Mouse (Mus musculus) liver, embryonic 14.5 days (tissue): ENCODE data around the gene Med29. TPM values are rescaled to one million over a fixed set of nuclear protein-coding genes. Genes with fewer than 3 reads are reported as not detected.

ENCODE experiments used
- ATAC-seq: fragments of 200-750 bp; cut with Nextera tagmentation; 2 replicates; pipeline ENCODE4 v1.8.0; 2017; ENCODE audit warnings: moderate number of reproducible peaks, mild to moderate bottlenecking, moderate library complexity; ENCODE audit not compliant: insufficient read depth
- DNase-seq, 3 experiments: peaks; one replicate each; pipeline ENCODE4 v3.0.0-alpha.2; 2012 to 2013; ENCODE audit warnings: low read depth in 3 of 3, low spot score in 3 of 3
- H3K27ac ChIP-seq: fragments of 300-500 bp; sonication (generic); 2 replicates; pipeline ENCODE4 v1.5.1; 2014; ENCODE audit warnings: moderate library complexity, mild to moderate bottlenecking, control low read depth, inconsistent platforms
- H3K27me3 ChIP-seq: fragments of 300-500 bp; sonication (generic); 2 replicates; pipeline ENCODE4 v1.6.1; 2014; ENCODE audit warnings: mild to moderate bottlenecking, low read length, moderate library complexity; ENCODE audit not compliant: control insufficient read depth, insufficient read depth
- H3K36me3 ChIP-seq: fragments of 300-500 bp; sonication (generic); replicated peaks from 2 replicates; pipeline ENCODE4 v1.6.1; 2014; ENCODE audit warnings: low read depth; ENCODE audit not compliant: control insufficient read depth, insufficient read depth
- H3K4me1 ChIP-seq, 2 experiments: fragments of 200-500 bp in 1 of 2; fragments of 300-500 bp in 1 of 2; sonication (generic) in 1 of 2; replicated peaks; 2 replicates each; pipeline ENCODE4 v1.6.1; 2012 to 2014; ENCODE audit warnings: antibody characterized with exemption in 1 of 2, inconsistent platforms in 1 of 2, low read length in 1 of 2; ENCODE audit not compliant: control insufficient read depth in 2 of 2, insufficient read depth in 2 of 2
- H3K4me2 ChIP-seq: fragments of 300-500 bp; sonication (generic); 2 replicates; pipeline ENCODE4 v1.6.1; 2014; ENCODE audit warnings: low read depth, mild to moderate bottlenecking, control low read depth, moderate library complexity
- H3K4me3 ChIP-seq, 2 experiments: fragments of 200-500 bp in 1 of 2; fragments of 300-500 bp in 1 of 2; sonication (generic) in 1 of 2; 2 replicates each; pipeline ENCODE4 v1.5.1; 2012 to 2014; ENCODE audit warnings: low read depth in 2 of 2, low read length in 2 of 2, mild to moderate bottlenecking in 2 of 2, control low read depth in 1 of 2, inconsistent platforms in 1 of 2, moderate library complexity in 1 of 2; ENCODE audit not compliant: insufficient read depth in 1 of 2
- H3K9ac ChIP-seq: fragments of 300-500 bp; sonication (generic); replicated peaks from 2 replicates; pipeline ENCODE4 v1.6.1; 2014; ENCODE audit warnings: mild to moderate bottlenecking, control low read depth, moderate library complexity
- H3K9me3 ChIP-seq: fragments of 300-500 bp; sonication (generic); 2 replicates; pipeline ENCODE4 v1.6.1; 2016; ENCODE audit warnings: low read length, mixed read lengths; ENCODE audit not compliant: control insufficient read depth
- CTCF ChIP-seq: IDR thresholded peaks from 2 replicates; pipeline ENCODE4 v1.5.1; 2016; ENCODE audit warnings: antibody characterized with exemption, low read depth, control low read depth
- EP300 ChIP-seq: IDR thresholded peaks from 2 replicates; pipeline ENCODE4 v1.6.1; 2016; ENCODE audit warnings: antibody characterized with exemption, low read depth
- WGBS: fragments of 180-500 bp; shearing (Covaris S2); extraction: QIAGEN DNeasy Blood & Tissue Kit; methylation state at CpG from one replicate; pipeline ENCODE4 v1.1.7; 2014; ENCODE audit not compliant: insufficient replicate concordance; 5-methylcytosine and 5-hydroxymethylcytosine counted together
- polyA plus RNA-seq, 2 experiments: library from polyadenylated mRNA; depleted of rRNA in 1 of 2; stranded (reverse) in 1 of 2; unstranded in 1 of 2; fragments of >200 nt; fragmentation: Nextera tagmentation in 1 of 2; extraction: Ambion mirVana in 1 of 2; gene quantifications; 2 replicates each; pipeline versions ENCODE4 v1.2.1 to v1.2.3; 2012 to 2014

Med29 gene
- polyA plus RNA-seq, 2 experiments = 21.0 to 27.2 TPM

DNA sequence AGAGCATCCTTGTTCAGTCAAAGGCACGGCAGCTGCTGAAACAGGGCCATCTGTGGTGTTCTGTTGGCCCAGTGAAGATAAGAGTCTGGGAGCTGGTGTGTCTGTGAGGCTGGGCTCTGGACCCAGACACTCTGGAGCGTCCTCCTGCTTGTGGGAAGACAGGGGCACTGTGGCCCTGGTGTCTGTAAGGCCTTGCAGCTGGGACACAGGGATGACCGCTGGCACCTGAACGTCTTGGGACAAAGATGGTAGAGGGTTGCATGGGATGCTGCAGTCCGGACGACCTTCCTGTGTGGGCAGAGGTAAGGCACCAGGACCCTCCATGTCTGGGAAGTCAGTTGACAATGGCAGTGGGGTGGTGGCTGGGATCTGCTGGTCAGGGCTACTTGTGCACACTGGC, 32.2 kb downstream of the Med29 start:
- TF ChIP-seq CTCF = no peak
- TF ChIP-seq EP300 = no peak
- no peaks in the 10 kb centered on the region for H3K27me3 ChIP-seq
- H3K9ac ChIP-seq = no peak overlapping the region
- peaks cover 0 to 10% of the 10 kb centered on the region in 2 experiments; a peak in 3 of 4 replicates for H3K4me1 ChIP-seq
- H3K4me2 ChIP-seq = no peak overlapping the region
- ATAC-seq (no peak), DNase-seq (no peak)
- no peak overlapping the region for H3K27ac ChIP-seq
- no peak overlapping the region for H3K4me3 ChIP-seq
- WGBS = 74% methylated on average over 6 of the region's 6 CpGs
- H3K36me3 ChIP-seq = no peaks in the 10 kb centered on the region
- H3K9me3 ChIP-seq = no peaks in the 10 kb centered on the region

DNA sequence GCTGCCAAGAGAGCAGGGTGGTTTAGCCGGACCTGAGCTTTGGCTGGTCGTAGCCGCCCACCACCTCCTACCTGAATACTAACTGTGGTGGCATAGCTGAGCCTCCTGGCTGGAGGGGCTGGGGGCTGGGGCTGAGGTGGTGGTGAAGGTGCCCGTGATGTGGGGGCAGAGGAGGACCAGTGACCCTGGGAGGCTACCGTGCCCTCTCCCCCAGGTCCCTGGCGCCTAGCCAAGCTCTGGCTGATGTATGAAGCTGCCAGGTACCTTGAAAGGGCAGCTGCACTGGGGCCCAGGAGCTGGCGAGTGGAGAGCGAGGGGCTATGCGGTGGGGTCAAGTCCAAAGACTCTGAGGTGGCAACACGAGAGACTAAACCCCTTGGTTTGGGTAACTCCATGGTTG, 32.7 kb downstream of the Med29 start:
- Histone ChIP-seq H3K9me3 (no peaks in the 10 kb centered on the region), H3K36me3 (peaks cover 2% of the 10 kb centered on the region; the same call in 1 of the 2 replicates), H3K27me3 (no peaks in the 10 kb centered on the region), H3K4me2 (no peak overlapping the region), H3K9ac (no peak overlapping the region), H3K4me3 (no peak overlapping the region), H3K27ac (no peak overlapping the region), H3K4me1 (peaks cover 0 to 10% of the 10 kb centered on the region in 2 experiments; a peak in 3 of 4 replicates)
- DNase-seq (no peak), ATAC-seq (no peak)
- no peak for TF ChIP-seq CTCF
- no peak for TF ChIP-seq EP300
- WGBS = 72% methylated on average over 10 of the region's 10 CpGs

DNA sequence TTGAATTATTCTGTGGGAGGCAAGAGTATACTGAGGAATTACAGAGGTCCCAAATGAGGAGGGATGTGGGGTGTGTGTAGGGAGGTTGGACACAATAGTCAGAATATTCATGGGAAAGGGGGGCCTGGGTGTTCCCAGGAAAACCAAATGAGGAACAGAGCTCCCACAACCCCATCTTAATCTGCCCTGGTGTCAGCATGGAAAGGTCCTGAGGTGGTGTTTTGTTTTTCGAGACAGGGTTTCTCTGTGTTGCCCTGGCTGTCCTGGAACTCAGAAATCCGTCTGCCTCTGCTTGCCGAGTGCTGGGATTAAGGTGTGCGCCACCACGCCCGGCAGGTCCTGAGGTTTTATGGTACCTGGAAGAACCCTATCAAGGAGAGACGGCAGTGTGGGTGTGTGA, 34.1 kb downstream of the Med29 start:
- ATAC-seq = no peak
- Histone ChIP-seq H3K36me3 (peaks cover 15% of the 10 kb centered on the region), H3K4me2 (no peak overlapping the region), H3K27me3 (no peaks in the 10 kb centered on the region), H3K9ac (no peak overlapping the region), H3K9me3 (no peaks in the 10 kb centered on the region), H3K27ac (no peak overlapping the region), H3K4me3 (no peak overlapping the region), H3K4me1 (peaks cover 0 to 10% of the 10 kb centered on the region in 2 experiments; a peak in 3 of 4 replicates)
- no peak for DNase-seq
- no peak for TF ChIP-seq EP300
- TF ChIP-seq CTCF = no peak
- WGBS = 55% methylated on average over 7 of the region's 7 CpGs

DNA sequence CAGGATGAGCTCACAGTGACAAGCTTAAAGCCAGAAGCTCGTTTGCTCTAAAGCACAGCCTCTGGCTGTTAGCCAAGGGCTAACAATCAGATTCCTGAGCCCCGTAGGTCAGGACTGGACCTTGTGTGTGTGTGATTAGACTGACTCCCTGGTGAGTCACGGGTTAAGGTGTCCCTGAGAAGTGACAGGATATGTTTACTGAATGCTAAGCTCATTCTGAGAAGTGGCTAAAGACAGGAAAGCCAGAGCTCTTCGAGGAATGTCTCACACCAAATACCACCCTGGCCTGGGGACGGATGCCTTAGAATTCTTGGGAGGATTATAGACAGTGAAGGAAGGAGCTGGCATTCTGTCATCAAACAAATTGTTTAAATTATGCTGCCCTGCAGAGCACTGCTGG, 34.5 kb downstream of the Med29 start:
- Histone ChIP-seq H3K4me2 (peak overlapping the region; percentile 18; the same call in 1 of the 2 replicates), H3K36me3 (peaks cover 19% of the 10 kb centered on the region), H3K9me3 (no peaks in the 10 kb centered on the region), H3K27ac (no peak overlapping the region; the same call in 1 of the 2 replicates), H3K27me3 (no peaks in the 10 kb centered on the region), H3K4me1 (peaks cover 0 to 10% of the 10 kb centered on the region in 2 experiments; a peak in 3 of 4 replicates), H3K4me3 (no peak overlapping the region), H3K9ac (no peak overlapping the region)
- DNase-seq = no peak
- no peak for TF ChIP-seq EP300
- TF ChIP-seq CTCF = no peak
- 10% methylated on average over 5 of the region's 5 CpGs for WGBS
- ATAC-seq = peak; percentile 34; the same call in 1 of the 2 replicates

DNA sequence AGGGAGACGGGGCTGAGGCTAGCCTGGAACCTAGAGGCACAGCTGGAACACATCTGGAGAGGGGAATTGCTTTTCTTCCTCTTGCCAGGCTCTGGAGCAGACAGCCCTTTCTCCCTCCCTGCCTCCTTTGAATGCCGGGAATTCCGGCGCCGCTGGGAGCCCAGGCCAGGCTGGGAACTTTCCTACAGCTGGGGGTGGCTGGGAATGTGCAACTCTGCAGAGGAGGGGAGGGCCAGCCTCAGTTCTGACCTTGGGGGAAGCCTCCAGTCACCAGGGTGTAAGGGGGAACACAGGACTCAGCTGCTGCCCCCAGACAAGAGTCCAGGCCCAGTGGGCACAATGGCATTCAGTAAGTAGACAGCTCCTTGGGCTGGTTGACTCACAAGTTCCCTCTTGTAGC, 35.5 kb downstream of the Med29 start:
- no peaks in the 10 kb centered on the region for H3K9me3 ChIP-seq
- H3K36me3 ChIP-seq = peaks cover 28% of the 10 kb centered on the region
- TF ChIP-seq EP300 = no peak
- H3K4me1 ChIP-seq = peaks cover 1 to 13% of the 10 kb centered on the region in 2 experiments
- DNase-seq (no peak), ATAC-seq (no peak)
- H3K27me3 ChIP-seq = no peaks in the 10 kb centered on the region
- H3K4me3 ChIP-seq = no peak overlapping the region
- H3K4me2 ChIP-seq = no peak overlapping the region
- H3K9ac ChIP-seq = no peak overlapping the region
- no peak overlapping the region for H3K27ac ChIP-seq
- 30% methylated on average over 5 of the region's 5 CpGs for WGBS
